24 mouse cellular contexts compared by ENCODE assay signal in genomic region chr2:56909096-56909865, GRCm38 (mm10).
"Had no signal": no experiment of that assay in that cellular context is flagged by ENCODE, and none has a peak within 500 bp of the region (broad histone marks: within the 10 kb centered on the region; RNA-seq: fewer than 3 reads in every experiment).

No protein-coding gene starts in this region.

- H3K4me1 ChIP-seq: heart, embryonic 10.5 days; heart, embryonic 12.5 days; hindbrain, embryonic 10.5 days; hindbrain, embryonic 12.5 days; intestine, embryonic 15.5 days; limb, embryonic 13.5 days; limb, embryonic 15.5 days; liver, embryonic 12.5 days had no signal

- H3K9ac ChIP-seq: heart, embryonic 12.5 days; hindbrain, embryonic 12.5 days; hindbrain, embryonic 14.5 days; intestine, embryonic 15.5 days; limb, embryonic 13.5 days; limb, embryonic 15.5 days; liver, embryonic 12.5 days; liver, embryonic 14.5 days had no signal

- H3K36me3 ChIP-seq: heart, embryonic 10.5 days; heart, embryonic 12.5 days; hindbrain, embryonic 10.5 days; hindbrain, embryonic 12.5 days; intestine, embryonic 15.5 days; limb, embryonic 13.5 days; limb, embryonic 15.5 days; liver, embryonic 12.5 days had no signal

- H3K4me3 ChIP-seq: gastrocnemius, adult 2 months; heart, embryonic 10.5 days; heart, embryonic 12.5 days; hindbrain, embryonic 10.5 days; hindbrain, embryonic 12.5 days; intestine, embryonic 15.5 days; limb, embryonic 13.5 days; limb, embryonic 15.5 days; liver, embryonic 12.5 days had no signal

- DNase-seq: gastrocnemius, adult 2 months; gastrocnemius, postnatal 10 days; gastrocnemius, postnatal 25 days; heart, adult 18-20 months; heart, postnatal 10 days; heart, postnatal 4 days; kidney, adult 18-20 months; kidney, adult 8-10 months; kidney, postnatal 10 days; kidney, postnatal 25 days; kidney, postnatal 4 days; layer of hippocampus, adult 9-11 months; layer of hippocampus, postnatal 36 days; left cerebral cortex, postnatal 4 days had no signal

- H3K27ac ChIP-seq: gastrocnemius, adult 2 months; heart, embryonic 10.5 days; hindbrain, embryonic 10.5 days; hindbrain, embryonic 12.5 days; hindbrain, embryonic 14.5 days; intestine, embryonic 15.5 days; limb, embryonic 13.5 days; limb, embryonic 15.5 days; liver, embryonic 12.5 days; liver, embryonic 14.5 days had no signal

- H3K9me3 ChIP-seq: heart, embryonic 10.5 days; heart, embryonic 12.5 days; hindbrain, embryonic 10.5 days; hindbrain, embryonic 12.5 days; intestine, embryonic 15.5 days; limb, embryonic 13.5 days; limb, embryonic 15.5 days; liver, embryonic 12.5 days had no signal
